Mouse (Mus musculus): ENCODE data around the gene Gm3127. TPM values are rescaled to one million over a fixed set of nuclear protein-coding genes. Genes with fewer than 3 reads are reported as not detected.
"Not testable (repeated sequence)": the region's sequence is repeated elsewhere in the genome, so short reads cannot be mapped to it uniquely, and the experiment has no call there.

The Gm3127 gene
- polyA plus RNA-seq (2015; fragmentation: Nextera tagmentation; extraction: Ambion mirVana): not detected in 2 replicates

GRCm38 (mm10) chr14:4164730-4165129 lies at the start of gene Gm3127:
Gm3127 (plus strand) TSS chr14:4165030.
- H3K9me3 ChIP-seq (ENCODE audit: control insufficient read depth, low read length); H3K4me1 ChIP-seq (replicated peaks; ENCODE audit: control insufficient read depth, insufficient read depth, low read length); H3K4me2 ChIP-seq (ENCODE audit: low read length); ATAC-seq; H3K27ac ChIP-seq (ENCODE audit: low read length); H3K27me3 ChIP-seq (replicated peaks; ENCODE audit: control insufficient read depth, insufficient read depth, low read length); H3K36me3 ChIP-seq (ENCODE audit: control insufficient read depth, insufficient read depth); H3K9ac ChIP-seq (replicated peaks; ENCODE audit: low read depth, low read length); H3K4me3 ChIP-seq (replicated peaks; ENCODE audit: low read length): not testable (repeated sequence)
- WGBS: no CpG with 5 or more reads among the region's 2 CpGs

GRCm38 (mm10) chr14:4141646-4142045 lies 23.2 kb upstream of the Gm3127 start:
- 92% methylated on average over 4 of the region's 4 CpGs for WGBS
- H3K4me2 ChIP-seq (ENCODE audit: low read length); H3K27ac ChIP-seq (ENCODE audit: low read length); H3K9me3 ChIP-seq (ENCODE audit: control insufficient read depth, low read length); H3K4me3 ChIP-seq (replicated peaks; ENCODE audit: low read length); H3K9ac ChIP-seq (replicated peaks; ENCODE audit: low read depth, low read length); H3K27me3 ChIP-seq (replicated peaks; ENCODE audit: control insufficient read depth, insufficient read depth, low read length); ATAC-seq; H3K4me1 ChIP-seq (replicated peaks; ENCODE audit: control insufficient read depth, insufficient read depth, low read length); H3K36me3 ChIP-seq (ENCODE audit: control insufficient read depth, insufficient read depth): not testable (repeated sequence)

DNA sequence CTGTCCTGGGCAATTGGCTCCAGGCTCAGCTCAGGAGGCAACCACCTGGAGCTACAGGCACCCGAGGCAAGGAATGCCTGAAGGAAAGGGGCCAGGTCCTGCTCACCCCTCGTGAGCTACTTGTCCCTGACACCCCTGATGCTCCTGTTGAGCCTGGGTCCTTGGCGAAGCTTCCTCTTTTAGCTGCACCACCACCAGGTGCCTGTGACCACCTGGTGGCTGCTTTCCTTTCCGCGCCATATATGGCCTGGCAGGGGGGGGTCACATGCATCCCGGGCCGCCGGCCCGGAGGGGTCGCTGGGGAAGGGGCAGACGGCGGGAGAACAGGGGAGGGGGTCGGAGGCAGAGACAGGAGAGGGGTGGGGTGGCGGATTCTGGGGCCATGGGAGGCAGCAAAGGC lies 17.2 kb downstream of the Gm3127 start:
- H3K27me3 ChIP-seq (replicated peaks; ENCODE audit: control insufficient read depth, insufficient read depth, low read length); H3K4me1 ChIP-seq (replicated peaks; ENCODE audit: control insufficient read depth, insufficient read depth, low read length); H3K9me3 ChIP-seq (ENCODE audit: control insufficient read depth, low read length); ATAC-seq; H3K27ac ChIP-seq (ENCODE audit: low read length); H3K36me3 ChIP-seq (ENCODE audit: control insufficient read depth, insufficient read depth): not testable (repeated sequence)
- 17% methylated on average over 8 of the region's 14 CpGs for WGBS
- Histone ChIP-seq H3K4me2 (ENCODE audit: low read length) (peak overlapping the region; percentile 60), H3K9ac (replicated peaks; ENCODE audit: low read depth, low read length) (peak overlapping the region; percentile 48), H3K4me3 (replicated peaks; ENCODE audit: low read length) (peak overlapping the region; percentile 44)

DNA sequence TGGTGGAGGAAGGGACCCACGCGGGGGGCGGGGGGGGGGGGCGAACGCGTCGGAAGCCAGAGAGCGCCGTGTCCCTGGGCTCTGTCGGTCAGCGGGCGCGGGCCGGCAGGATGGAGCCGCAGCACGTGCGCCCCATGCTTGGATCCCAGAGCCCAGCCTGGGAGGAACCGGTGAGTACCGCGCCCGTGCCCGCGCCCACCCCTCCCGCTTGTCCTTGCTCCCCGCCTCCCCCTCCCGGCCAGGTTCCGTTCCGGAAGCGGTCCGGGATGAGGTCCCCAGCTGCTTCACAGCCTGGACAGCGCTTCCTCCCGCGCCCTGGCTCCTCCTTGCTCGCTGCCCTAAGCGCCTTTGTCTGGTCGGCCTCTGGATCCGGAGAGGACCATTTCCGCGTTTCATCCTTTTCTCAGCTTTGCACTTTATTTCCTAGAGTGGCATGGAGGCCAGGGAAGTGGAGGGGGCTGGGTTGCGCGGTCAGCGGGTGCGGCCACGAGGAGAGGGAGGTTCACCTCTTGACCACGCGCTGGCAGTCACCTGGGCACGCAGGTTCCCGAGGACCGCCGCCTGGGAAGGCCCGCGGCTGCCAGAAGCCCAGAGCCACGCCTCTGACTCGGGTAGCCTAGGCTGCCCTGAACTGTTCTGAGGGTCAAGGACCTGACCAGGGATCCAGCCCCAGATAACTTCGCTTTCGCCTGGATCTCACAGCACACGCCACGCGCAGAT lies 17.8 kb downstream of the Gm3127 start, which contains the start of gene Gm2974:
Gene Gm2974 (plus strand): TSS at position 86 of the 720 bp plus-strand sequence.
- not testable (repeated sequence) for H3K27me3 ChIP-seq (replicated peaks; ENCODE audit: control insufficient read depth, insufficient read depth, low read length); H3K4me1 ChIP-seq (replicated peaks; ENCODE audit: control insufficient read depth, insufficient read depth, low read length); ATAC-seq; H3K36me3 ChIP-seq (ENCODE audit: control insufficient read depth, insufficient read depth); H3K27ac ChIP-seq (ENCODE audit: low read length); H3K9me3 ChIP-seq (ENCODE audit: control insufficient read depth, low read length)
- WGBS: 12% methylated on average over 39 of the region's 59 CpGs
- peak within 1 kb of the TSS; percentile 44 for H3K4me3 ChIP-seq (replicated peaks; ENCODE audit: low read length)
- peak within 1 kb of the TSS; percentile 48 for H3K9ac ChIP-seq (replicated peaks; ENCODE audit: low read depth, low read length)
- peak within 1 kb of the TSS; percentile 60 for H3K4me2 ChIP-seq (ENCODE audit: low read length)

GRCm38 (mm10) chr14:4183375-4183774 lies 18.5 kb downstream of the Gm3127 start:
- not testable (repeated sequence) for H3K27ac ChIP-seq (ENCODE audit: low read length); ATAC-seq; H3K27me3 ChIP-seq (replicated peaks; ENCODE audit: control insufficient read depth, insufficient read depth, low read length); H3K4me3 ChIP-seq (replicated peaks; ENCODE audit: low read length); H3K9ac ChIP-seq (replicated peaks; ENCODE audit: low read depth, low read length); H3K4me2 ChIP-seq (ENCODE audit: low read length); H3K4me1 ChIP-seq (replicated peaks; ENCODE audit: control insufficient read depth, insufficient read depth, low read length); H3K36me3 ChIP-seq (ENCODE audit: control insufficient read depth, insufficient read depth); H3K9me3 ChIP-seq (ENCODE audit: control insufficient read depth, low read length)
- whole genome bisulfite sequencing: 37% methylated on average over 4 of the region's 10 CpGs

Other genes starting within 250 kb of the Gm3127 start
- not detected in 2 replicates for gene Gm3029, start 233.3 kb upstream of the Gm3127 start, polyA plus RNA-seq (2015; fragmentation: Nextera tagmentation; extraction: Ambion mirVana)
- gene Gm3095, start 201.5 kb upstream of the Gm3127 start, polyA plus RNA-seq (2015; fragmentation: Nextera tagmentation; extraction: Ambion mirVana): 0.70 and 2.0 TPM in 2 replicates
- not detected in 2 replicates for gene Gm3099, start 166.6 kb upstream of the Gm3127 start, polyA plus RNA-seq (2015; fragmentation: Nextera tagmentation; extraction: Ambion mirVana)
- gene Gm5796, start 141.1 kb upstream of the Gm3127 start, polyA plus RNA-seq (2015; fragmentation: Nextera tagmentation; extraction: Ambion mirVana): 4.4 and 5.1 TPM in 2 replicates
- gene Gm3115, start 80.9 kb upstream of the Gm3127 start, polyA plus RNA-seq (2015; fragmentation: Nextera tagmentation; extraction: Ambion mirVana): not detected in 2 replicates
- gene Gm8108, start 54.5 kb upstream of the Gm3127 start, polyA plus RNA-seq (2015; fragmentation: Nextera tagmentation; extraction: Ambion mirVana): 2.8 and 3.8 TPM in 2 replicates
- gene Gm2974, start 17.5 kb downstream of the Gm3127 start, polyA plus RNA-seq (2015; fragmentation: Nextera tagmentation; extraction: Ambion mirVana): 6.8 and 9.7 TPM in 2 replicates
- not detected in 2 replicates for gene Gm3138, start 84.6 kb downstream of the Gm3127 start, polyA plus RNA-seq (2015; fragmentation: Nextera tagmentation; extraction: Ambion mirVana)
- not detected in 2 replicates for gene Gm3149, start 152.3 kb downstream of the Gm3127 start, polyA plus RNA-seq (2015; fragmentation: Nextera tagmentation; extraction: Ambion mirVana)
- 5.6 and 6.7 TPM in 2 replicates for gene 2610042L04Rik, start 169.7 kb downstream of the Gm3127 start, polyA plus RNA-seq (2015; fragmentation: Nextera tagmentation; extraction: Ambion mirVana)
- gene Gm3159, start 232.5 kb downstream of the Gm3127 start, polyA plus RNA-seq (2015; fragmentation: Nextera tagmentation; extraction: Ambion mirVana): not detected in 2 replicates